Mouse (Mus musculus): ENCODE measurements around the gene Senp3.

Senp3 gene

GRCm38 (mm10) chr11:69681314-69682208 is at the start of gene Senp3:
Senp3 (minus strand) TSS chr11:69682084.
- CTCF ChIA-PET, result interaction anchor here (0.7 to 1.0 kb wide), 2 partner anchors 94 to 115 kb away, joined by 3 to 4 read pairs; no protein-coding TSS in a partner anchor

GRCm38 (mm10) chr11:69731408-69731807 is 49.5 kb upstream of the Senp3 start:
- CTCF ChIA-PET, result interaction anchor here (0.6 to 0.9 kb wide), 4 partner anchors 8 to 204 kb away, joined by 3 to 7 read pairs (median 4); partner anchors contain the start of gene Ybx2

DNA sequence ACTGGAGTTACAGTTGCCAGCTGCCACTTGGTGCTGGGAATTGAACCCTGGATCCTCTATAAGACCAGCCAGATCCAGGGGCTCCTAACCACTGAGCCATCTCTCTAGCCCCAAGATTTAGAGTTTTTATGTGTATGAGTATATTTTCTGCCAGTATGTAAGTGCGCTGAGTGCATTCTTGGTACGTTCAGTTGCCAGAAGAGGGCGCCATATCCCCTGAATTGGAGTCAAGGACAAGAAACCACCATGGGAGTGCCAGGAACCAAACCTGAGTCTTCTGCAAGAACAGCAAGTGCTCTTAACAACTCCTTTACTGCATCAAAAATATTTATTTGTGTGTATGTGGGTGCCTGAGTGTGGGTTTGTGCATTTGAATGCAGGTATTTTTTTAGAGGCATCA is 47.2 kb upstream of the Senp3 start:
- CTCF ChIA-PET, result interaction anchor here (0.6 to 0.8 kb wide), 4 partner anchors 27 to 461 kb away, joined by 3 read pairs; no protein-coding TSS in a partner anchor

GRCm38 (mm10) chr11:69725951-69726350 is 44.1 kb upstream of the Senp3 start:
- CTCF ChIA-PET, result no interaction called here

GRCm38 (mm10) chr11:69723074-69723473 is 41.2 kb upstream of the Senp3 start:
- CTCF ChIA-PET, result no interaction called here

DNA sequence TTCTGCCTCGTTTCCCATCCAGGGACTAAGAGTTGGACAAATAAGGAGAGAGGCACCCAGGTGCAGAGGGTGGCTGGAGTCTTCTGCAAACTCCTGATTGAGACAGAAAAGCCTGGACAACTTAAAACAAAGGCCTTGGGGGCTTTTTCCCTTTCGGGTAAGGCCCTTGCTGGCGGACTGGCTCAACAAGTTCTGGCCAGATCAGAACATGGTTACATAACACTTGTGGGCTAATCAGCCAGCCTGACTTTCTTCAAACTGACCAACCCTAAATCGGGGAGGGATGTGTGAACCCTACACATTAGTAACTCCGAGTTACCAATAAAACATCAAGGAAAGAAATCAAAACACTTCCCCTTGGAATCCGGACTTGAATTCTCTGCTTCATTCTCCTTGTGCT is 39.0 kb upstream of the Senp3 start:
- CTCF ChIA-PET, result interaction anchor here (0.6 kb wide), 1 partner anchor 155 kb away, joined by 9 read pairs; no protein-coding TSS in a partner anchor

GRCm38 (mm10) chr11:69719423-69719822 is 37.5 kb upstream of the Senp3 start:
- CTCF ChIA-PET, result interaction anchor here (0.7 kb wide), 1 partner anchor 68 kb away, joined by 4 read pairs; no protein-coding TSS in a partner anchor

DNA sequence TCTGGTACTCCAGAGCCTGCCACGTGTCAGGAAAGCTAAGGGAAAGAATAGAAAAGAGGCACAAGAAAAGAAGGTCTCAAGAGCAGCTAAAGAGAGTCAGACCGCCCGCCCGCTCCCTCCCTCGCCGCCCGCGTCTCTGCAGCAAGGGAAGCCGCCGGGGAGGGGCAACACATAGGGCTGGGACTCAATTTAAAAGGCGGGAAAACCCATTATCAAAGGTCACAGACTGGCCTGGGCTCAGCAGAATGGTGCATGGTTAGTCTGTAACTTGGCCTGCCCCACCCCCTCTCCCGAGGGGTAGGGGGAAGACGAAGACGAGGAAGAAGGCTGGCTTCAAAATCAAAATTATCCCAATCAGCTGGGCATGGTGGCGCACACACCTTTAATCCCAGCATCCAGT is 36.8 kb upstream of the Senp3 start:
- CTCF ChIA-PET, result no interaction called here

GRCm38 (mm10) chr11:69716953-69717352 is 35.1 kb upstream of the Senp3 start:
- CTCF ChIA-PET, result no interaction called here

GRCm38 (mm10) chr11:69715929-69716328 is 34.0 kb upstream of the Senp3 start:
- CTCF ChIA-PET, result interaction anchor here (0.6 kb wide), 1 partner anchor 161 kb away, joined by 3 read pairs; no protein-coding TSS in a partner anchor

GRCm38 (mm10) chr11:69715482-69715881 is 33.6 kb upstream of the Senp3 start:
- CTCF ChIA-PET, result no interaction called here

DNA sequence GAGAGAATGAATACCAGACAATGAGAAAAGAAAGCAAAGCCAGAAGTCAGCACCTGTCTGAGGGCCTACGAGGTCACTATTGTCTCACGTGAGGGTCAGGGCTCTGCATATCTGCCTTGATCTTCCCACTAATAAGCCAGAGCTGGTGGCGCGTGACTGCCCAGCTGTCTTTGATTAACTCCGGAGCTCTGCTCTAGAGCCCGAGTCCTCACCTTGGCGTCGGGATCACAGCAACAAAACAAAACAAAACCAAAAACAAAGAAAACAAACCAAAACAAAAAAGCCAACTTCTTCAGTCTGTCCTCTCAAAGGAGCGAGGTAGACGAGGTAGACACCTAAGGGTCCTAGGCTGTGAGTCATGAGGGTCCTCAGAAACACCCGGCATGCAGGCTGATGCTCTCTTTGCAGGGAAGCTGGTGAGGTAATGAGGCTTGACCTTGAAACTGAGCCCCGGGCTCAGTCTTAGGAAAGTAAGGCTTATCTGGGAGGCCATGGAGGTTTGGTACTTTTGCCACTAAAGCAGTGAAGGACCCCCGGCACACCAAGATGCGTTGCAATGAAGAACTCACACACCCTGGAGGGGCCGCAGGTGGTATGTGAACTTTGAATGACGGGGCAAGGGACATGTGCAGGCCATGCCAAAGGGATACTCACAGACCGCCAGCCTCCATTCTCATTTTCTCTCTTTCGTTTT is 32.9 kb upstream of the Senp3 start:
- CTCF ChIA-PET, result no interaction called here

- CTCF ChIA-PET, result interaction anchor here (0.6 kb wide), 1 partner anchor 28 kb away, joined by 3 read pairs; the partner anchor contains the start of gene Tnfsf13
Observed at GRCm38 (mm10) chr11:69712954-69713672, 31.2 kb upstream of the Senp3 start.

DNA sequence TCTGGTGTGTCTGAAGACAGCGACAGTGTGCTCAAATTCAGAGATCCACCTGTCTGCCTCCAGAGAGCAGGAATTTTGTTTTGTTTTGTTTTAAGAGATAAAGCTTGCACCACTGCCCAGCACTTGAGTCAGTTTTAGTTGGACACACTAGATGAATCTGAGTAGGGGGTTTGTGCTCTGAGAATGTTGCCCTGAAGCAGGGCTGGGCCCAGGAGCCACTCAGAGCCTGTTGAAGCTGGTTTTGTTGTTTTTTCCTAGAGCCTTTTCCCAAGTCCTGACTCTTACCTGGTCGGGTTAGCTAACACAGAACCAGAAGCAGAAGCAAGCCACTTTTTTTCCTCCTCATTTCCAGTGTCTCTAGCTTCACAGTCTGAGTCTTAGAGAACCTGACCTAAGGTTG is 29.2 kb upstream of the Senp3 start:
- CTCF ChIA-PET, result no interaction called here

DNA sequence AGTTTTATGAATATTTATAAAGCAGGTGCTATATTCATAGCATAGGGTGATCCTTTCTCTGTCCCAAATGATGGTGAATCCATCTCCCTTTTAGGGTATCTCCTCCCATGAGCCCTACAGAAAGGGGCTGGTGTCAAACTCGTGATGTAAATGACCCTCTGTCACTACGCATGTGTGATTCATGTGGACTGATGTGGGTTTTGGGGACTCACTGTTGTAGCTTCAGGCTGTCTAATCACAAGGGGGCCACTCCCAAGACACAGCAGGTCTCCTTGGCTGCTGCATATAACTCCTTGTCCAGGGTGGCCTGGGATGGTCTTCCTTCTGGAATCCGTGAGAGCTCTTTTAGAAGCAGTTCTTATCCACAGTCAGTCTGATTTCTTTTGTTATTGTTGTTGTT is 28.6 kb upstream of the Senp3 start:
- CTCF ChIA-PET, result no interaction called here

DNA sequence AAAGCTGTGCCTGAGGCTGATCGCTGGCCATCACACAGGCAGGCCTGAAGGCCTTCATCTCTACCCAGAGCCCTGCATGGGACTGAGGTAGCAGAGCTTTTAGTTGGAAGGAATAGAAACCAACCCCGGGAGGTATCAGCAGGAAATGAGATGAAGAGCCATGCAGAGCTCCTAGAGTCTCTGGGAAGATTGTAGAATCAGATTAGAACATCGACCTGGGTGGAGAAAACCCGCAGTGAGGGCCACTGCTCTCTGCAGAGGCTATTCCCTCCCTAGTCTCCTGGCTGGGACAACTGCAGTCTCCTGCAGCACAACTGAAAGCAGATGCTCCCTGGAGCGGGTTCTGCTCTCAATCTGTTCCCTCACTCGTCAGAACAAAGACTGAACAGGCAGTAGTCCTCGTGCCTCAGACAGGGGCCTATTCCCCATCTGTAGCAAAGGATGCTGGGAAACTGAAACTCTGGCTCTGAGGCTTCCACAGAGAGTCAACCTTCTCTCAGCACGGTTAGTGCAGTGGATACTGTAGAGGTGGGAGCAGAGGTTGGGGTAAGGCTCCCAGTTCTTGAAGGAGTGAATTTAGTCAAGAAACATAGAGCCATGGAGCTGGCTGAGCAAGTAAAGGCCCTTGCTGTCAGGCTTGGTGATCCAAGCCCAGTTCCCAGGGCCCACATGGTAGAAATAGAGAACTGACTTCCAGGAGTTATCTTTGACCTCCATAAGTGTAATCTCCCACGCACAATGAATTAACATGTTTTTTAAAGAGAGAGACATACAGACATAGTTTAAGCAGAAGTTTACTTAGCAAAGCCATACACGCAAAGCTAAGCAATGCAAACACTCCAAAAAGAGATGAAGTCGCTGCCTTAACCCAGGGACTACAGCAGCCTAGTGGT is 27.9 kb upstream of the Senp3 start:
- CTCF ChIA-PET, result no interaction called here

GRCm38 (mm10) chr11:69708614-69709265 is 26.9 kb upstream of the Senp3 start:
- CTCF ChIA-PET, result no interaction called here

- CTCF ChIA-PET, result no interaction called here
Observed at GRCm38 (mm10) chr11:69707873-69708381, 26.0 kb upstream of the Senp3 start.

DNA sequence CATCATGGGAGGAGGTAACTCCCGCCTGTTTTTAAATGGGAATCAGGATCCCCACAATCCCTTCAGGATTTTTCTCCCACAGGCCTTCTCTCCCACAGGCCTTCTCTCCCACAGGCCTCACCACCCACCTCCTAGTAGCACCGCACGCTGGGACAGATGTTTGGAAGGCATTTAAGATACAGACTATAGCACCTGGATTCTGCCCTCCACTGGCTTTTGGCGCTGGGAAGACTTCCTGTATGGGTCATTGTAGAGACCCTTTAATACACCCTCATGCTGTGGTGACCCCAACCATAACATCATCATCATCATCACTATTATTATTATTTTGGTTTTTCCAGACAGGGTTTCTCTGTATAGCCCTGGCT is 25.6 kb upstream of the Senp3 start:
- CTCF ChIA-PET, result no interaction called here

GRCm38 (mm10) chr11:69706775-69707479 is 25.0 kb upstream of the Senp3 start:
- CTCF ChIA-PET, result no interaction called here

Measured in spleen, embryonic (tissue).